Mouse (Mus musculus) embryo, embryonic 10 days (tissue): ENCODE measurements around the gene Ncapd2.

Source experiments
- DNase-seq: peaks from one replicate; pipeline ENCODE4 v3.0.0-alpha.2; 2015; ENCODE audit warnings: low spot score

Ncapd2 gene

GRCm38 (mm10) chr6:125191332-125192015 lies at the start of gene Ncapd2, which contains the start of gene Mrpl51:
Gene Ncapd2 (minus strand): TSS chr6:125191701.
Gene Mrpl51 (plus strand): TSS chr6:125191801.
- DNase-seq: peak; percentile 98

GRCm38 (mm10) chr6:125240617-125241016 lies 49.1 kb upstream of the Ncapd2 start:
- no peak for DNase-seq

- no peak for DNase-seq
These were observed 48.0 kb upstream of the Ncapd2 start for GRCm38 (mm10) chr6:125239547-125239946.

GRCm38 (mm10) chr6:125238396-125238795 lies 46.9 kb upstream of the Ncapd2 start:
- DNase-seq: no peak

- no peak for DNase-seq
These were observed 45.9 kb upstream of the Ncapd2 start for GRCm38 (mm10) chr6:125237421-125237820.

- no peak for DNase-seq
These were observed 45.3 kb upstream of the Ncapd2 start, which contains the start of gene Cd27 for GRCm38 (mm10) chr6:125236782-125237181. Gene Cd27 (minus strand): TSS chr6:125237010.

GRCm38 (mm10) chr6:125236341-125236740 lies 44.8 kb upstream of the Ncapd2 start:
- DNase-seq: no peak

- DNase-seq: no peak
These were observed 43.0 kb upstream of the Ncapd2 start for GRCm38 (mm10) chr6:125234520-125234828.

GRCm38 (mm10) chr6:125233816-125234519 lies 42.5 kb upstream of the Ncapd2 start:
- no peak for DNase-seq

GRCm38 (mm10) chr6:125232516-125232915 lies 41.0 kb upstream of the Ncapd2 start:
- DNase-seq: no peak

GRCm38 (mm10) chr6:125232045-125232437 lies 40.5 kb upstream of the Ncapd2 start:
- DNase-seq: no peak

GRCm38 (mm10) chr6:125231117-125232044 lies 39.9 kb upstream of the Ncapd2 start, which contains the start of gene Tapbpl:
Gene Tapbpl (minus strand): TSS chr6:125231860.
- peak; percentile 74 for DNase-seq

- no peak for DNase-seq
These were observed 39.1 kb upstream of the Ncapd2 start for GRCm38 (mm10) chr6:125230571-125230970.

GRCm38 (mm10) chr6:125225518-125226115 lies 34.1 kb upstream of the Ncapd2 start:
- peak; percentile 32 for DNase-seq

- no peak for DNase-seq
These were observed 31.1 kb upstream of the Ncapd2 start for GRCm38 (mm10) chr6:125222577-125222976.

- DNase-seq: no peak
These were observed 30.6 kb upstream of the Ncapd2 start for GRCm38 (mm10) chr6:125222146-125222545.

- DNase-seq: no peak
These were observed 29.7 kb upstream of the Ncapd2 start for GRCm38 (mm10) chr6:125221115-125221745.

- DNase-seq: peak; percentile 70
These were observed 27.5 kb upstream of the Ncapd2 start for GRCm38 (mm10) chr6:125218963-125219362.

GRCm38 (mm10) chr6:125217899-125218298 lies 26.4 kb upstream of the Ncapd2 start:
- no peak for DNase-seq

- no peak for DNase-seq
These were observed 25.4 kb upstream of the Ncapd2 start for GRCm38 (mm10) chr6:125216898-125217297.

GRCm38 (mm10) chr6:125215148-125215954 lies 23.9 kb upstream of the Ncapd2 start, which contains the start of gene Vamp1:
Gene Vamp1 (plus strand): TSS chr6:125215551.
- peak; percentile 97 for DNase-seq
